Mouse (Mus musculus): ENCODE data around the gene Magel2.

DNA sequence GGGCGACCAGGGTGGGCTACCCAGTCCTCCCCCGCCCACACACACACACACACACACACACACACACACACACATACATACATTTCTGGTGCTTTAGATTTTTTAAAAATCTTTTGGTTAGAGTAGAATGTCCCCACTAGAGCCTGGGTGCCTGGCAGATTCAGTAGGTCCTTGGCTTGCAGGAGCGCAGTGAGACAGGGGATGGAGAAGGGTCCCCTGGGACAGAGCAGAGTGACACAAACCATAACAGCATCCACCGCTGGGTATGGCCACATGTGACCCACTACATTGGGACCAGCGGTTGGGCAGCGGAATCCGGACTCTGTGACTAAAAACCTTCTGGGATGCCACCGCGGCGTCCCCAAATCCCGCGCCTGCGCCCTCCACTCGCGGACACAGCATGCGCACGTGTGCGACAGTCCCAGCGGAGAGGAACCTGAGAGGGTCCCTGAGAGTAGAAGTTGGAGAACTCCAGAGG lies 29.8 kb downstream of the Magel2 start:
- TF ChIP-seq CTCF (conservative IDR thresholded peaks at IDR 0.05; ENCODE audit: low read length) = no peak
- TF ChIP-seq POU5F1 (IDR thresholded peaks at IDR 0.05; ENCODE audit: borderline replicate concordance, low read length) = no peak
